Mouse (Mus musculus) midbrain, embryonic 12.5 days (tissue): ENCODE data around the gene Cd151. TPM values are rescaled to one million over a fixed set of nuclear protein-coding genes. Genes with fewer than 3 reads are reported as not detected.

Experiments used
- ATAC-seq: fragments of 200-750 bp; cut with Nextera tagmentation; 2 replicates; pipeline ENCODE4 v1.8.0; 2017; ENCODE audit warnings: low read depth, moderate TSS enrichment, moderate library complexity; ENCODE audit not compliant: low FRiP score
- H3K27ac ChIP-seq: fragments of 300-500 bp; sonication (generic); replicated peaks from 2 replicates; pipeline ENCODE4 v1.5.1; 2016; ENCODE audit warnings: mild to moderate bottlenecking
- H3K27me3 ChIP-seq: fragments of 300-500 bp; sonication (generic); 2 replicates; pipeline ENCODE4 v1.6.1; 2016; ENCODE audit warnings: mild to moderate bottlenecking
- H3K36me3 ChIP-seq: fragments of 300-500 bp; sonication (generic); 2 replicates; pipeline ENCODE4 v1.6.1; 2016
- H3K4me1 ChIP-seq: fragments of 300-500 bp; sonication (generic); 2 replicates; pipeline ENCODE4 v1.6.1; 2016
- H3K4me2 ChIP-seq: fragments of 300-500 bp; sonication (generic); replicated peaks from 2 replicates; pipeline ENCODE4 v1.6.1; 2016; ENCODE audit warnings: mild to moderate bottlenecking, moderate library complexity
- H3K4me3 ChIP-seq: fragments of 300-500 bp; sonication (generic); 2 replicates; pipeline ENCODE4 v1.5.1; 2016; ENCODE audit warnings: mild to moderate bottlenecking
- H3K9ac ChIP-seq: fragments of 300-500 bp; sonication (generic); replicated peaks from 2 replicates; pipeline ENCODE4 v1.6.1; 2016; ENCODE audit warnings: mild to moderate bottlenecking, moderate library complexity
- H3K9me3 ChIP-seq: fragments of 300-500 bp; sonication (generic); 2 replicates; pipeline ENCODE4 v1.6.1; 2016; ENCODE audit warnings: mild to moderate bottlenecking
- WGBS: fragments of 180-500 bp; shearing (Covaris S2); methylation state at CpG from one replicate; pipeline ENCODE4 v1.1.7; 2016; 5-methylcytosine and 5-hydroxymethylcytosine counted together
- polyA plus RNA-seq: library from polyadenylated mRNA; unstranded; fragments of >200 nt; fragmentation: Nextera tagmentation; extraction: Ambion mirVana; gene quantifications from 2 replicates; pipeline ENCODE4 v1.2.1, GENCODE M21; 2016

Gene Cd151
- polyA plus RNA-seq, 1 experiment from 2014 or later = 15.6 TPM

GRCm38 (mm10) chr7:141431434-141432185 lies 35.6 kb upstream of the Cd151 start:
- Histone ChIP-seq H3K36me3 (peaks cover 34% of the 10 kb centered on the region), H3K27ac (no peak overlapping the region), H3K4me3 (no peak overlapping the region), H3K9ac (peak overlapping the region; percentile 39; the same call in 1 of the 2 replicates), H3K4me2 (no peak overlapping the region), H3K9me3 (no peaks in the 10 kb centered on the region), H3K4me1 (peaks cover 62% of the 10 kb centered on the region), H3K27me3 (peaks cover 8% of the 10 kb centered on the region)
- ATAC-seq = no peak
- 91% methylated on average over 19 of the region's 19 CpGs for WGBS

GRCm38 (mm10) chr7:141432186-141432611 lies 35.0 kb upstream of the Cd151 start:
- Histone ChIP-seq H3K36me3 (peaks cover 34% of the 10 kb centered on the region), H3K9me3 (no peaks in the 10 kb centered on the region), H3K4me2 (no peak overlapping the region), H3K27ac (no peak overlapping the region), H3K9ac (peak overlapping the region; percentile 39; the same call in 1 of the 2 replicates), H3K4me1 (peaks cover 67% of the 10 kb centered on the region), H3K4me3 (no peak overlapping the region), H3K27me3 (peaks cover 8% of the 10 kb centered on the region)
- 91% methylated on average over 8 of the region's 8 CpGs for WGBS
- no peak for ATAC-seq

- peak overlapping the region; percentile 85 for H3K4me2 ChIP-seq
- H3K27me3 ChIP-seq = peaks cover 2% of the 10 kb centered on the region
- no peaks in the 10 kb centered on the region for H3K9me3 ChIP-seq
- WGBS = 87% methylated on average over 6 of the region's 6 CpGs
- no peak overlapping the region for H3K4me3 ChIP-seq
- H3K27ac ChIP-seq = no peak overlapping the region
- H3K4me1 ChIP-seq = peaks cover 71% of the 10 kb centered on the region
- peak overlapping the region; percentile 71; the same call in 1 of the 2 replicates for H3K9ac ChIP-seq
- ATAC-seq = no peak
- peaks cover 34% of the 10 kb centered on the region for H3K36me3 ChIP-seq
Observed at GRCm38 (mm10) chr7:141432741-141433516, 34.3 kb upstream of the Cd151 start.

- Histone ChIP-seq H3K4me3 (peak overlapping the region; percentile 58), H3K4me2 (peak overlapping the region; percentile 85), H3K27ac (peak overlapping the region; percentile 84), H3K27me3 (no peaks in the 10 kb centered on the region; the same call in 1 of the 2 replicates), H3K9ac (peak overlapping the region; percentile 71), H3K9me3 (no peaks in the 10 kb centered on the region), H3K36me3 (peaks cover 37% of the 10 kb centered on the region), H3K4me1 (peaks cover 67% of the 10 kb centered on the region)
- ATAC-seq = no peak
- 71% methylated on average over 15 of the region's 15 CpGs for WGBS
Observed at GRCm38 (mm10) chr7:141433517-141434400, 33.4 kb upstream of the Cd151 start.

GRCm38 (mm10) chr7:141434464-141434863 lies 32.7 kb upstream of the Cd151 start:
- Histone ChIP-seq H3K27ac (peak overlapping the region; percentile 84), H3K4me1 (peaks cover 60% of the 10 kb centered on the region), H3K27me3 (no peaks in the 10 kb centered on the region; the same call in 1 of the 2 replicates), H3K4me3 (peak overlapping the region; percentile 58), H3K9ac (peak overlapping the region; percentile 71), H3K4me2 (peak overlapping the region; percentile 85), H3K36me3 (peaks cover 44% of the 10 kb centered on the region), H3K9me3 (no peaks in the 10 kb centered on the region)
- 11% methylated on average over 8 of the region's 8 CpGs for WGBS
- no peak for ATAC-seq

GRCm38 (mm10) chr7:141435129-141435855 lies 31.9 kb upstream of the Cd151 start:
- H3K4me2 ChIP-seq = peak overlapping the region; percentile 85
- H3K4me3 ChIP-seq = peak overlapping the region; percentile 58
- ATAC-seq = peak; percentile 19; the same call in 1 of the 2 replicates
- 4% methylated on average over 17 of the region's 17 CpGs for WGBS
- H3K27me3 ChIP-seq = no peaks in the 10 kb centered on the region; the same call in 1 of the 2 replicates
- H3K4me1 ChIP-seq = peaks cover 52% of the 10 kb centered on the region
- H3K9ac ChIP-seq = peak overlapping the region; percentile 71
- no peaks in the 10 kb centered on the region for H3K9me3 ChIP-seq
- peaks cover 50% of the 10 kb centered on the region for H3K36me3 ChIP-seq
- H3K27ac ChIP-seq = peak overlapping the region; percentile 84

GRCm38 (mm10) chr7:141435856-141436522 lies 31.2 kb upstream of the Cd151 start:
- Histone ChIP-seq H3K4me1 (peaks cover 50% of the 10 kb centered on the region), H3K4me3 (0 out of 2 replicates have a peak overlapping the region, but pooled peaks have one; percentile 65), H3K9ac (no peak overlapping the region), H3K27me3 (no peaks in the 10 kb centered on the region; the same call in 1 of the 2 replicates), H3K36me3 (peaks cover 43% of the 10 kb centered on the region), H3K4me2 (peak overlapping the region; percentile 89), H3K27ac (peak overlapping the region; percentile 63; the same call in 1 of the 2 replicates), H3K9me3 (no peaks in the 10 kb centered on the region)
- WGBS = 75% methylated on average over 9 of the region's 9 CpGs
- ATAC-seq = no peak

GRCm38 (mm10) chr7:141436523-141436892 lies 30.7 kb upstream of the Cd151 start:
- H3K4me2 ChIP-seq = peak overlapping the region; percentile 89
- 40% methylated on average over 2 of the region's 2 CpGs for WGBS
- H3K27ac ChIP-seq = peak overlapping the region; percentile 63
- peaks cover 51% of the 10 kb centered on the region for H3K4me1 ChIP-seq
- peak overlapping the region; percentile 78 for H3K9ac ChIP-seq
- H3K36me3 ChIP-seq = peaks cover 40% of the 10 kb centered on the region
- H3K9me3 ChIP-seq = no peaks in the 10 kb centered on the region
- H3K4me3 ChIP-seq = peak overlapping the region; percentile 65
- no peaks in the 10 kb centered on the region; the same call in 1 of the 2 replicates for H3K27me3 ChIP-seq
- ATAC-seq = no peak

GRCm38 (mm10) chr7:141437178-141438120 lies 29.7 kb upstream of the Cd151 start, which contains the start of gene Slc25a22:
Slc25a22 (minus strand) TSS chr7:141437892.
- H3K9ac ChIP-seq = peak within 1 kb of the TSS; percentile 78
- H3K4me3 ChIP-seq = peak within 1 kb of the TSS; percentile 65
- H3K27me3 ChIP-seq = no peaks in the 10 kb centered on the region; the same call in 1 of the 2 replicates
- H3K27ac ChIP-seq = peak within 1 kb of the TSS; percentile 63
- 5% methylated on average over 53 of the region's 53 CpGs for WGBS
- H3K4me1 ChIP-seq = peaks cover 60% of the 10 kb centered on the region
- peaks cover 34% of the 10 kb centered on the region for H3K36me3 ChIP-seq
- no peaks in the 10 kb centered on the region for H3K9me3 ChIP-seq
- peak within 1 kb of the TSS; percentile 89 for H3K4me2 ChIP-seq
- ATAC-seq = peak; percentile 73
